Mouse (Mus musculus) brain, embryonic 14.5 days (tissue): ENCODE data around the gene Ten1.

ENCODE experiments used
- CTCF ChIP-seq: fragments of 200-500 bp; IDR thresholded peaks from 2 replicates; pipeline ENCODE4 v1.5.1; 2012; ENCODE audit warnings: inconsistent platforms, mild to moderate bottlenecking, moderate library complexity, borderline replicate concordance; ENCODE audit not compliant: insufficient read depth, insufficient read length; ENCODE audit errors: extremely low read depth
- POLR2A ChIP-seq: fragments of 200-500 bp; IDR thresholded peaks from 2 replicates; pipeline ENCODE4 v1.6.1; 2012; ENCODE audit warnings: mild to moderate bottlenecking, inconsistent platforms, borderline replicate concordance; ENCODE audit not compliant: poor library complexity, insufficient read depth, insufficient read length, severe bottlenecking; ENCODE audit errors: extremely low read depth

DNA sequence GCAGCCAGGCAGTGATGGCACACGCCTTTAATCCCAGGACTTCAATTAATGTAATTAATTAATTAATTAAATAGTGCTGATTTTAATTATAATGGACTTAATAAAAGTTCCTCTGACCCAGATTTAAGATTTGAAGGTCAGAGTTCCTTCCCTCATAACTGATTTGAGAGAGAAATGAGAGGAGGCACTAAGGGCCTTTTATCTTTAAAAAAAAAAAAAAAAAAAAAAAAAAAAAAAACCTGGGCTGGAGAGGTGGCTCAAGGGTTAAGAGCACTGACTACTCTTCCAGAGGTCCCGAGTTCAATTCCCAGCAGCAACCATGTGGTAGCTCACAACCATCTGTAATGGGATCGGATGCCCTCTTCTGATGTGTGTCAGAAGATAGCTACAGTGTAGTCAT is 10.0 kb downstream of the Ten1 start:
- TF ChIP-seq POLR2A = no peak
- TF ChIP-seq CTCF = no peak
